Mouse (Mus musculus): ENCODE data around the gene Eps8l2.
"Not testable (repeated sequence)": the region's sequence is repeated elsewhere in the genome, so short reads cannot be mapped to it uniquely, and the experiment has no call there.

Gene Eps8l2

DNA sequence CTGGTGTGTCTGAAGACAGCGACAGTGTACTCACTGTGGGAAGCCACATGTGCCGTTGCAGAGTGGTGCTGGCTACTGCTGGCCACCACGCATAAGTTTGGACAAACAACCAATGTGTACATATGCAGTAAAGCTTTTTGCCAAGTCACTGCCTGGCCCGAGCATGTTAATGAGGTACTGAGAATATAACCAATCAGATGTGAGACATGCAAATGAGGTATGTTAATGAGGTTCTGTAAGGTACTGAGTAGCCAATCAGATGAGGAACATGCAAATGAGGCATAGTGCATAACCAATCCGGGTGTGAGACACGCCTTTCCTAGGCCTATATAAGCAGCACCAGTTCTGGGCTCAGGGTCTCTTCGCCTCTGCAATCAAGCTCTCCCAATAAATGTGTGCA, 69.0 kb downstream of the Eps8l2 start:
- DNase-seq (ENCODE audit: low read depth, low spot score): not testable (repeated sequence)

DNA sequence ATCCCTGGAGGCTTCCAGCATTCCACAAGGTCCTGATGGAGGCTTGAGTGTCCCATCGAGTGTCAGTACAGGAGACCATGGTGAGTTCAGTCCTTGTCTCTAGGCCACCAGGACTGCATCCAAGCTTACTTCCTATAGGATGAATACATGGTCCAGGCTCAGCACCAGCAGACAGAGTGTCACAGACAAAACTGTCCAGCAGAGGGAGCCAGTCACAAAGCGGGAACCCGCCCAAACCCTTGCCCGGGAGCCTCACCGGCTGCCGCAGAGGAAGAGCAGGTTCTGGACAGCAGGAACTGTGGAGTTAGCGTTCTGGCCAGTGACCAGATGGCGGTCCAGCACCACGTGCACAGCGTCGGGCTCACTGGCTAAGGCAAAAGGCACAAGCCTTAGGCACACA, 70.2 kb downstream of the Eps8l2 start:
- DNase-seq (ENCODE audit: low read depth, low spot score): no peak

- DNase-seq (ENCODE audit: low read depth, low spot score): no peak
Observed at GRCm38 (mm10) chr7:141410631-141411030, 72.0 kb downstream of the Eps8l2 start.

DNA sequence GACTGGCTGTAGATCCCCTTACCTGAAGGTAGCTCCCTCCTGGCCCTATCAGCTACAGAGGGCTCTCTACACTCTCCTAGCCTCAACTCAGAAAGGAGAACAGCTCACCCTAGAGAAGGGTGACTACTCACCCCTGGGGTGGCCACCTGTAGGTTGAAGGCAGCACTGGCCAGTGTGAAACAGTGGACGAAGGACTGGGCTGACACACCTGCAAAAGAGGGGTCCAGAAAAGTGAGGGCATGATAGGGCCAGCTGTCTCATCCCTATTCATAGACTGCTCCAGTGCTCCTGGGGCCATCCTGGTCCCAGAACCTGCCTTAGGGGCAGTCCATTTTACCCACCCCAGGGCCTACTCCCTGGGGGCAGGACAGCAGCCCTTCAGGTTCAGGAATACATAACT, 73.0 kb downstream of the Eps8l2 start:
- DNase-seq (ENCODE audit: low read depth, low spot score): no peak

Measured in brain, embryonic 18.5 days (tissue).